Mouse (Mus musculus) embryonic fibroblast, embryonic 13.5 days (primary cell): ENCODE data around the gene Gkap1. TPM values are rescaled to one million over a fixed set of nuclear protein-coding genes. Genes with fewer than 3 reads are reported as not detected.

Experiments
- H3K27ac ChIP-seq: 2 replicates; pipeline ENCODE4 v1.5.1; 2012; ENCODE audit warnings: low read length, control low read depth, inconsistent platforms; ENCODE audit not compliant: insufficient read depth
- H3K4me1 ChIP-seq: 2 replicates; pipeline ENCODE4 v1.6.1; 2011; ENCODE audit warnings: low read length; ENCODE audit not compliant: control insufficient read depth, insufficient read depth
- H3K4me3 ChIP-seq: 2 replicates; pipeline ENCODE4 v1.5.1; 2011; ENCODE audit warnings: mild to moderate bottlenecking, control low read depth, low read length; ENCODE audit not compliant: insufficient read depth
- CTCF ChIP-seq: IDR thresholded peaks from 2 replicates; pipeline ENCODE4 v1.5.1; 2011; ENCODE audit warnings: mild to moderate bottlenecking, control low read depth, low read length, moderate library complexity, borderline replicate concordance; ENCODE audit not compliant: insufficient read depth
- POLR2A ChIP-seq: IDR thresholded peaks from 2 replicates; pipeline ENCODE4 v1.6.1; 2011; ENCODE audit warnings: low read depth, mild to moderate bottlenecking, control low read depth, low read length, moderate library complexity
- polyA plus RNA-seq: library from polyadenylated mRNA; stranded (reverse); fragments of >200 nt; gene quantifications from 2 replicates; pipeline ENCODE4 v1.2.4, GENCODE M21; 2011; ENCODE audit warnings: low read depth; ENCODE audit not compliant: missing spikeins, insufficient read length

Gkap1 gene
- polyA plus RNA-seq, 1 experiment = 33.9 TPM

DNA sequence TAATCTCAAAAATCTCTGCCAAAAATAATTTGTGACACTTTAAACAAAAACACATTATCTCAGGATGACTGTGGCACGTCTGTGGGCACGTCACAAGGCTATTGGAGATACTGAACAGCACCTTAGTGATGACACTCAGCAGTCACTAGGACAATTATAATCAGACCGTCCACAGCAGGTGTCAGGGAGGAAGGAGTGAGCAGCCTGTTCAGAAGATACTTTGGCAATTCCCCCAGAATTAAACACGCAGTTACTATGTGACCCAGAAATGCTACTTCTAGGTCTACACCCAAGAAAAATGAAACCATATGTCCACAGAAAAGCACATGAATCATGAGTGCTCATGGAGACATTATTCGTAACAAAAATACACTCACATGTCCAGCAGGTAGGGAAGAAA is 65.1 kb downstream of the Gkap1 start:
- TF ChIP-seq CTCF (no peak), POLR2A (no peak)
- Histone ChIP-seq H3K4me1 (peaks cover 10% of the 10 kb centered on the region), H3K4me3 (no peak overlapping the region), H3K27ac (no peak overlapping the region)

DNA sequence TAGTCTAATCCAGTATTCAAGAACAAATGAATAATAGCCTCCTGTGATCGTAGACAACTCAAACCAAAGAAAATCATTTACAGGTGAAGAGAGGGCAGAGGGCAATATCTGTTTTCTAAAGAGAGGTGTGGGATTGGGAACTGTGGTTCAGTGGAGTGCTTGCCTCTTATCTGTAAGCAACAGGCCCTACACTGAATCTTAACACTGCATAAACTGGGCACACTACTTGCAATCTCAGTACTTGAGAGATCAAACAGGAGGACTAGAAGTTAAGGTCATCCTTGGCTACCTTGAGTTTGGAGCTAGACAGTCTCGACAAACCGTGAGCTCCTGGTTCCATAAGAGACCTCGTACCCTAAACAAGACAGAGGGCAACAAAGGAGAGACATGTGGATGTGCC is 69.4 kb downstream of the Gkap1 start:
- TF ChIP-seq CTCF = no peak
- no peak for TF ChIP-seq POLR2A
- Histone ChIP-seq H3K4me3 (no peak overlapping the region), H3K27ac (no peak overlapping the region), H3K4me1 (peaks cover 4% of the 10 kb centered on the region)

DNA sequence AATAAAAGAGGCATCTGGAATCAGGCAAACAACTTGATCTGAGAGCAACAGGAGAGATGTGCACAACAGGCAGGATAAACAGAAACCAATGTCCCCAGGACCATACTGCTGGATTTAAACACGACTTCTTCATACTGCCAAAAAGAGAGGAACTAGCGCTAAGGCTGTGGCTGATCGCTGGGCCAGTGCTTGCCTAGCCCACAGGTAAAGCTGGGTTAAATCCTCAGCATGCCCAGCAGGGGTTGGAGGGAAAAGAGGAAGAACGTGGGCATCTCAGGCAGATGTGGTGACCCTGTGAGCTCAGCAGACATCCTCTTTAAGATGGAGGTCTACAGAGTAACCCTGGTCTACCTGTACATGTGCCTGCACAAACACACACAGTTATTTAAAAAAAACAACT is 70.5 kb downstream of the Gkap1 start:
- no peak overlapping the region for H3K27ac ChIP-seq
- H3K4me1 ChIP-seq = no peaks in the 10 kb centered on the region
- TF ChIP-seq POLR2A (no peak), CTCF (no peak)
- H3K4me3 ChIP-seq = no peak overlapping the region

DNA sequence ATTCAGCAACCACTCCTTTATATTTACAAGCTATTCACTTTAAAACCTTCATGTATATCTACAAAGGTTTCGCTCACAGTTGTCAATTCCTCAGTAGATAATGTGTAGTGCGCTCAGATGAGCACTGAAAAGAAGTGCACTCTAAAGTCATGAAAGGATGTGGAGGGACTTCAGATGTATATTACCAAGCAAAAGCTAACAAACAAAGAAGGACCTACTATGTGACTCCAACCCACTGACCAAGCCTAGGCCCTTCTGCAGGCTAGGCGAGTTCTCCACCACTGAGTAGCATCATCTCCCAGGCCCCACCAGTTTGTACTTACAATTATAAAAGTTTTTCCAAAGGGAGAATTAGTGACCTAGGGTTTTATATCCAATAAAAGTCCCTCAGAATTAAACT is 71.3 kb downstream of the Gkap1 start:
- no peak overlapping the region for H3K27ac ChIP-seq
- no peak overlapping the region for H3K4me3 ChIP-seq
- H3K4me1 ChIP-seq = no peaks in the 10 kb centered on the region
- TF ChIP-seq POLR2A (no peak), CTCF (no peak)

DNA sequence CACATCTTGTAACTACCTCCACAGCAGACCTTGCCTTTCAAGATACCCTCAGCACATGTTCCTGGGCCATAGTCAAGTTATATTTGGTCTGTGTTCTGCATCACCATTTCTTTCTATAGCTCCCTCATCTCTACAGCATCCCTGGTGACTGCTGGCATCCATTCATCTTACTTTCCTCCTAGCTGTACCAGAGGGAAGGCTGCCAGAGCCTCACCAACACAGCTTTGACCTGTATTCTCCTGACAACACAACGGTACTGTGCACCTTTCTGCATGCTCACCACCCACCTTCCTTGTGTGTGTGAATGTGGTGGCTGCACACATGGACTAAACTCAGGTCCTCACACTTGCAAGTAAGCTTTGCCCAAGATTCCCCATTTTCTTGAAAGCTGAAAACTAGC is 72.6 kb downstream of the Gkap1 start:
- no peak overlapping the region for H3K27ac ChIP-seq
- no peak overlapping the region for H3K4me3 ChIP-seq
- no peak for TF ChIP-seq CTCF
- TF ChIP-seq POLR2A = no peak
- H3K4me1 ChIP-seq = no peaks in the 10 kb centered on the region

DNA sequence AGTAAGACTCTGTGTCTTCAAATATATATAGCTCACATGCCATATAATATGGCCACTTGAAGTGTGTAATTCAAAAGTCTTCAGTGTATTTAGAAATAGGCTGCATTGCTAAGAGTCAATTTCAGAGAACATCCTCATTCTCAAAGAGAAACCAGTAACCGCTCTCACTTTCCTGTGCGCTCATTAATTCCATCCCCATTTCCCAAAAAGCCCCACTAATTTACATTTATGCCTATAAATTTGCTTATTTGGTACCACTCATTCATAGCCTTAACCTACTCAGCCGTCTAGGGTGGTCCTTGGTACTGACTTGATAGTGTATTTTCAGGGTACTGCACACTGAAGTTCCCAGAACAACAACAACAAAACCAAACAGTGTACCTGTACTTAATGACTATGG is 73.6 kb downstream of the Gkap1 start:
- no peak for TF ChIP-seq CTCF
- TF ChIP-seq POLR2A = no peak
- H3K4me1 ChIP-seq = no peaks in the 10 kb centered on the region
- no peak overlapping the region for H3K4me3 ChIP-seq
- H3K27ac ChIP-seq = no peak overlapping the region

DNA sequence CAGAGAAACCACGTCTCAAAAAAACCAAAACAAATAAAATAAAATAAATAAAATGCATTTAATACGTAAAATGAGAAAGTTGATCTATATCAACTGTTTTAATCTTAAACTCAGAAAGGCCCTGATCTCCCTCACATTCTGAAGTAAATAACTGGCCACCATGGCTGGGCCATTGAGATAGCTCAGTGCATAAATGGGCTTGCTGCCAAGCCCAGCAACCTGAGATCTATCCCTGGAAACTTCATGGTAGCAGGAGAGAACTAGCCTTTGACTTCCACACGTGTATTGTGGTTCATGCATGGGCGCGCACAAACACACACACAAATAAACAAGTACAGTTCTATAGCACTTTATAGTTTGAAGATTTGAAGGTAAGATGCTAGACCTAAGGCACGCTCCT is 74.2 kb downstream of the Gkap1 start:
- no peak overlapping the region for H3K4me3 ChIP-seq
- no peak for TF ChIP-seq CTCF
- TF ChIP-seq POLR2A = no peak
- no peaks in the 10 kb centered on the region for H3K4me1 ChIP-seq
- no peak overlapping the region for H3K27ac ChIP-seq

DNA sequence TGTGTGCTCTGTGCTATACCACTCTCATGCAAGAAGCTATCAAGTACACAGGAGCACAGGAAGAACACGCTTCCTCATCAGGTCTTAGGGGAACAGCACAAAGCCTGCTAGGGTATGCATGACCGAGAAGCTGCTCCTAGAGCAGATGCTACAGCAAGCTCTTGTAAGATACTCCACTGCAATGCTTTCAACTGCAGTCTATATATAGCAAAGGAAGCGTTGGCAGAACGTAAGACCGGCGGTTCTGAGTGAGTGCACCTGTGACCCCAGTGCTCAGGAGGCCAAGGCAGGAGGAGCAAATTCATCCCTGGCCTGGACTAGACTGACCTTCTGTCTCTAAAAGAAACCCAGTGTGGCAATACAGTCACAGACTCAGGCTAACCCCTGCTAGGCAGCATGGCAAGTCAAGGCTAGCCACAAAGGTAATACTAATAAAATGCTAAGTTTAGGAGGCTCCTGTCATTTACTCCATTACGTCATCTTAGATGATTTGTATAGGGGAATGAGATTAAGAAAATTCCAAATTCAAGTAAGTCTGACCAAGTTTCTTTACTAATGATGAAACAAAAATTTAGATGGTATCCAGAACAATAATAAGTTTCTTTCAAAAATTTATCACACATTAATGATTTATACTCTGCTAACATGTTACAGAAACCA is 77.4 kb downstream of the Gkap1 start:
- TF ChIP-seq CTCF (no peak), POLR2A (no peak)
- no peak overlapping the region for H3K27ac ChIP-seq

DNA sequence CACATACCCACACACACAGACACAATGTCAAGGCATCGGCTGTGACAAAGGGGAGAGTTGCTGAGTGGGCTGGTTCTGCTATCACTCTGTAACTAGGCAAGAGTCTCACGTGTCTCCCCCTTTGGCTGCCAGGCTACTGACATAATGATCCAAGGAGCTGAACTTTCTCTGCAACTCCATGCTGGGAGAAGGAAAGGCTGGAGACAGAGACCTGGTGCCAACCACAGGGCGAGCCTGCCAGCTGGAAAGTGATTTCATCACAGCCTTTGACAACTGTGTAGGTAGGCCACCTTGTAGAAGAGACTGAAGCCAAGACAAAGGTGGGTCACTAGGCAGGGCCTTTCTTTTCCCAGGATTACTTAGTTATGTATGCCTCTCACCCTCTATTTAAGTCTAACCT is 78.3 kb downstream of the Gkap1 start:
- Histone ChIP-seq H3K4me1 (no peaks in the 10 kb centered on the region), H3K27ac (no peak overlapping the region), H3K4me3 (no peak overlapping the region)
- TF ChIP-seq CTCF (no peak), POLR2A (no peak)

More for the DNA sequence above, 77.4 kb downstream of the Gkap1 start:
- H3K4me3 ChIP-seq = no peak overlapping the region
- H3K4me1 ChIP-seq = no peaks in the 10 kb centered on the region

DNA sequence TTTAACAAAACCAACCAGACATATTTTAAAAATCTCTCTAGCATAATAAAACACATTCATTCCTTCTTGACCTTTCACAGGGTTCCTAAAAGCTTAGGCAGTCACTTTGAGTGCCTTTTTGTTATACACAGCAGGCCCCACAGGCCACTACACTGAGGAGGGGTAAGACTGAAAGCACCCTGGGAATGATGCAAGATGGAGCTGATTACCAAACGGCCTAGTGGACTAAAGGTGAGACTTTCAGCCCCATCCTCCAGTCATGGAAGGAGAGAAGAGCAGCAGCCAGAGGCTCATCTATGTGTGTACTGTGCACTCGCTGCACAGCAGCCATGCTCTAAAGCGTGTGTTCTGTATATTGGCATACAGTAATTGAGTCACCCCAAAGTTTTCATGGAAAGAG is 80.6 kb downstream of the Gkap1 start:
- Histone ChIP-seq H3K4me3 (no peak overlapping the region), H3K4me1 (no peaks in the 10 kb centered on the region), H3K27ac (no peak overlapping the region)
- TF ChIP-seq POLR2A (no peak), CTCF (no peak)

DNA sequence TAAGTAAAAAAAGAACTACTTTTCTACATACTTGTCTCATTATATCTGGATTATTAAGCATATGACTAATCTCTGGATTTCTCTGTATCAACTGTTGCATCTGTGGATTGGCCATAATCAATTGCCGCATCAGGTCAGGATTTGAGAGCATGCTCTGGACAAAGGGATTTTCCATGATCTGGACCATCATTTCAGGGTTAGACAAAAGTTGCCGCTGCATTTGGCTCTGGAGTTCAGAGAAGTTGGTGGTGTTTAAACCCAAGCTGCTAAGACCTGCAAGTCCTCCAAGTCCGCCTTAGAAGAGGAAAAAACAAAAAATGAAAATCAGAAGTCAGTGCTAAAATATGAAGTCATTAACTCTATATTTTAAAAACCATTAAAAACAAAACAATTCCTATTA is 82.3 kb downstream of the Gkap1 start:
- H3K4me1 ChIP-seq = no peaks in the 10 kb centered on the region
- no peak for TF ChIP-seq POLR2A
- no peak for TF ChIP-seq CTCF
- no peak overlapping the region for H3K27ac ChIP-seq
- no peak overlapping the region for H3K4me3 ChIP-seq
